Mouse (Mus musculus) midbrain, postnatal 0 days (tissue): ENCODE measurements around the gene Wscd2. TPM values are rescaled to one million over a fixed set of nuclear protein-coding genes. Genes with fewer than 3 reads are reported as not detected.

Source experiments
- ATAC-seq: fragments of 200-750 bp; cut with Nextera tagmentation; 2 replicates; pipeline ENCODE4 v1.8.0; 2017; ENCODE audit warnings: moderate number of reproducible peaks, mild to moderate bottlenecking, moderate TSS enrichment, moderate library complexity; ENCODE audit not compliant: low FRiP score
- DNase-seq: peaks from one replicate; pipeline ENCODE4 v3.0.0-alpha.2; 2015; ENCODE audit warnings: low spot score
- H3K27ac ChIP-seq: fragments of 300-500 bp; sonication (generic); 2 replicates; pipeline ENCODE4 v1.5.1; 2014; ENCODE audit warnings: low read depth, mild to moderate bottlenecking, low read length, mixed read lengths
- H3K27me3 ChIP-seq: fragments of 300-500 bp; sonication (generic); 2 replicates; pipeline ENCODE4 v1.6.1; 2014; ENCODE audit warnings: low read length, control low read depth, mixed read lengths; ENCODE audit not compliant: insufficient read depth
- H3K36me3 ChIP-seq: fragments of 300-500 bp; sonication (generic); 2 replicates; pipeline ENCODE4 v1.6.1; 2014; ENCODE audit warnings: low read length, control low read depth, mixed read lengths; ENCODE audit not compliant: insufficient read depth
- H3K4me1 ChIP-seq: fragments of 300-500 bp; sonication (generic); 2 replicates; pipeline ENCODE4 v1.6.1; 2014; ENCODE audit warnings: mild to moderate bottlenecking, control low read depth, antibody characterized with exemption, low read length, mixed read lengths; ENCODE audit not compliant: insufficient read depth
- H3K4me2 ChIP-seq: fragments of 300-500 bp; sonication (generic); 2 replicates; pipeline ENCODE4 v1.6.1; 2014; ENCODE audit warnings: low read depth, mild to moderate bottlenecking, low read length, mixed read lengths; ENCODE audit not compliant: poor library complexity, severe bottlenecking
- H3K4me3 ChIP-seq: fragments of 300-500 bp; sonication (generic); 2 replicates; pipeline ENCODE4 v1.5.1; 2014; ENCODE audit warnings: low read depth, mild to moderate bottlenecking, low read length, moderate library complexity
- H3K9ac ChIP-seq: fragments of 300-500 bp; sonication (generic); replicated peaks from 2 replicates; pipeline ENCODE4 v1.6.1; 2014; ENCODE audit warnings: mild to moderate bottlenecking, low read length, moderate library complexity, mixed read lengths; ENCODE audit not compliant: poor library complexity, severe bottlenecking
- H3K9me3 ChIP-seq: fragments of 300-500 bp; sonication (generic); 2 replicates; pipeline ENCODE4 v1.6.1; 2016; ENCODE audit warnings: low read length, control low read depth
- CTCF ChIP-seq: IDR thresholded peaks from 2 replicates; pipeline ENCODE4 v1.5.1; 2016; ENCODE audit warnings: antibody characterized with exemption, mild to moderate bottlenecking
- WGBS: fragments of 180-500 bp; shearing (Covaris S2); extraction: QIAGEN DNeasy Blood & Tissue Kit; methylation state at CpG from one replicate; pipeline ENCODE4 v1.1.7; 2014; 5-methylcytosine and 5-hydroxymethylcytosine counted together
- polyA plus RNA-seq: library from polyadenylated mRNA; unstranded; fragments of >200 nt; fragmentation: Nextera tagmentation; extraction: Ambion mirVana; gene quantifications from 2 replicates; pipeline ENCODE4 v1.2.1, GENCODE M21; 2015
- total RNA-seq: library from RNA; depleted of rRNA; stranded (reverse); fragments of >200 nt; gene quantifications from 2 replicates; pipeline ENCODE4 v1.2.3, GENCODE M21; 2014; rRNA removed

Wscd2 gene
- total RNA-seq (26.4 and 28.8 TPM in 2 replicates), polyA plus RNA-seq (11.7 and 13.2 TPM in 2 replicates)

DNA sequence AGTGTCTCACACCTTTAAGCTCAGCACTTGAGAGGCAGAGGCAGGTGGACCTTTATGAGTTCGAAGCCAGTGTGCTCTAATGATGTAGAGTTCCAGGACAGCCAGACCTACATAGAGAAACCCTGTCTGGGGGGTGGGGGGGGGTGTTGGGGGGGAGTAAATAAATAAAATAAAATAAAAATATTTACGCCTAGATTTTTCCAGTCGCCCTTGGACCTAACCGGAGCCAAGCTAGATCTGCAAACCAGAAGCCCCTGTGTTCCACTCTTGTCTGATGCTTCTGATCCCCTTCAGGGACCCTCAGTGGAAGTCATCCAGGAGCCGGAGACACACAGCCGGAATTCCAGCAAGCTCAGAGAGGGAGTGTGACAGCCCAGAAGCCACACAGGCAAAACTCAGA, at the start of gene Wscd2:
Wscd2 (plus strand) TSS at position 301 of the 400 bp plus-strand sequence.
- peak within 1 kb of the TSS; percentile 77 for H3K9ac ChIP-seq
- DNase-seq (no peak), ATAC-seq (no peak)
- H3K4me2 ChIP-seq: peak within 1 kb of the TSS; percentile 85
- no peaks in the 10 kb centered on the region for H3K36me3 ChIP-seq
- peak within 1 kb of the TSS; percentile 67 for H3K27ac ChIP-seq
- H3K9me3 ChIP-seq: no peaks in the 10 kb centered on the region
- no peak for TF ChIP-seq CTCF
- WGBS: 54% methylated on average over 6 of the region's 6 CpGs
- H3K4me1 ChIP-seq: peaks cover 8% of the 10 kb centered on the region; the same call in 1 of the 2 replicates
- H3K4me3 ChIP-seq: peak within 1 kb of the TSS; percentile 66
- H3K27me3 ChIP-seq: no peaks in the 10 kb centered on the region; the same call in 1 of the 2 replicates

DNA sequence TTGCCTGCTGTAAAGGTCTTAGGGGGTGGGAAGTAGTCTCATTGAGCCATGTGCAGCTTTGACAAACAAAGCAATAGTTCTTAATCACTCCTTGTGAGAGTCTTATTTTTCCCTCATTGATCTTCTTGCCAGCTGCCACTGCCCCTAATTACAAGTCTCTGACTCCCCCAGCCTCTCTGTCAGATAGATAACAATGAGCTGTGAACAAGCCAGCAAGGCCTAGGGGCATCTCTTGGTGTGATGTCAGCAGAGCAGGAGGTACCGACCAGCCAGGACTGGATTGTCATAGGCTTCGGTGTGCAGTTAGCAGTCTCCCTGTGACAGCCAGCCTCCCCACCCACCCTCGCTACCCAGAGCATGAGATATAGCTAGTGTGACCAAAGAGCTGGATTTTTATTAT, 48.0 kb upstream of the Wscd2 start:
- H3K36me3 ChIP-seq: no peaks in the 10 kb centered on the region
- H3K9ac ChIP-seq: peak overlapping the region; percentile 29; the same call in 1 of the 2 replicates
- WGBS: 43% methylated on average over 3 of the region's 3 CpGs
- H3K4me2 ChIP-seq: no peak overlapping the region
- H3K4me3 ChIP-seq: no peak overlapping the region
- no peak overlapping the region; the same call in 1 of the 2 replicates for H3K27ac ChIP-seq
- 0 out of 2 replicates have a peak, but pooled peaks have one; percentile 65 for ATAC-seq
- H3K9me3 ChIP-seq: no peaks in the 10 kb centered on the region
- H3K27me3 ChIP-seq: no peaks in the 10 kb centered on the region
- no peaks in the 10 kb centered on the region; the same call in 1 of the 2 replicates for H3K4me1 ChIP-seq
- no peak for DNase-seq
- no peak for TF ChIP-seq CTCF

DNA sequence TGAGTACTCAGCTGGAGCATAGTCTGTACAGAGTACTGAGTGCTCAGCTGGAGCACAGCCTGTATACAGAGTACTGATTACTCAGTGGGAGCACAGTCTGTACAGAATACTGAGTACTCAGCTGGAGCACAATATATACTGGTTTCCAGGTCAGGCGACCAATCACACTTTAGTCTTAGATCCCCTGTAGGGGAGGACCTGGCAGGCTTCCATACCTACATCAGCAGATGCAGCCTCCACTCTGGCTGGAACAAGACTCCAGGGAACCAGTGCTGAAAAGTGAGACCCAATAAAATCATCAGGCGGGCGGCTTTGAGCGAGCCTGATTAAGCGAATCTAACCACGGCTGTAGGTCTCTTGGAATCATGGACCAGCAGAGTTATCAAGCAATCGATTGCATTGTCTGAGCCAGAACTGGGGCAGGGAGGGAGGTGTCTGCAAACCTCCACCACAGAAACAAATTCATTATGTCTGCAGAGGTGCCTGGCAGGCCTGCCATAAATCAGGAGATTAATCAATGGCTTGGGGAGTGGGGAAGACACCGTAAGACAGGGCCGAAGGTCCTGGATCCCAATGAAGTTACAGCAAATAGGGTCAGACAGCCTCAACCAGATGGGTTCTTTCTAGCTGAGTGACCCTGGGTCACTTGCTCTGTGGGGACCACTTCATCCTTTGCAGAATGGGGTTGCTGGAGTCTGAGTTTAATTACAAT, 42.0 kb upstream of the Wscd2 start:
- H3K27me3 ChIP-seq: no peaks in the 10 kb centered on the region
- H3K36me3 ChIP-seq: no peaks in the 10 kb centered on the region
- peaks cover 8% of the 10 kb centered on the region for H3K4me1 ChIP-seq
- H3K9me3 ChIP-seq: no peaks in the 10 kb centered on the region
- ATAC-seq (no peak), DNase-seq (peak; percentile 76)
- whole genome bisulfite sequencing: 54% methylated on average over 9 of the region's 9 CpGs
- TF ChIP-seq CTCF: no peak
- no peak overlapping the region for H3K9ac ChIP-seq
- H3K27ac ChIP-seq: no peak overlapping the region
- H3K4me2 ChIP-seq: no peak overlapping the region
- no peak overlapping the region for H3K4me3 ChIP-seq

DNA sequence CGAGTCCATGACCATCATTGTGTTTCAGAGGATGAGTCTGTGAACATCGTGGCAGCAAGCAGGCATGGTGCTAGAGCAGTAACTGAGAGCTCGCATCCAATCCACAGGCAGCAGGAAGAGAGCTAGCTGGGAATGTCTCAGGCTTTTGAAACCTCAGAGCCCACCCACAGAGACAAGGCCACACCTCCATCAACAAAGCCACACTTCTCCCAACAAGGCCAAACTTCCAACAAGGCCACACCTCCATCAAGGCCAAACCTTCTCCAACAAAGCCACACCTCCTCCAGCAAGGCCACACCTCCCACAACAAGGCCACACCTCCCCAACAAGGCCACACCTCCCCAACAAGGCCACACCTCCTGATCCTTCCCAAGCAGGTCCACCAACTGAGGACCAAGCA, 40.8 kb upstream of the Wscd2 start:
- Histone ChIP-seq H3K36me3 (no peaks in the 10 kb centered on the region), H3K27ac (no peak overlapping the region), H3K4me1 (peaks cover 10% of the 10 kb centered on the region), H3K4me3 (no peak overlapping the region), H3K4me2 (no peak overlapping the region), H3K9me3 (no peaks in the 10 kb centered on the region), H3K27me3 (no peaks in the 10 kb centered on the region), H3K9ac (no peak overlapping the region)
- TF ChIP-seq CTCF: no peak
- WGBS: 90% methylated on average over 3 of the region's 3 CpGs
- DNase-seq: no peak
- ATAC-seq: no peak

DNA sequence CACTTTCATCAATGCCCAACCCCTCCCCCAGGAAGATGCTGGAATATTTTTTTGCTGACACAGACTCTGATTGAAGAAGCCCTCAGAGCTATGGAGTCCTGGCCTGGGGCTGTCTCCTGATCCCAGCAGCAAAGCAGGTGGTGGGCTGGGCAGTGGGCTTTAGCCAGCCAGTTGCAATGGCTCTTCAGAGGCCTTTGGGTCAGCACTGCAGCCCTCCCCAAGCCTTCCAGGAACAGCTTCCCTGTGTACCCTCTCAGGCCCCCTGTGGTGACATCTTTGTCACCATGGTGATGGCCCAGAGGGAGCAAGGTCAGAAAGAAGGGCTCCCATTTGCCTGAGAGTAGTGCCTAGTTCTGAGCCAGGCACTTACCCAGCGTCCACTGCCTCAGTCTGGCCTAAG, 37.4 kb upstream of the Wscd2 start:
- Histone ChIP-seq H3K4me2 (no peak overlapping the region), H3K27ac (no peak overlapping the region), H3K4me3 (no peak overlapping the region), H3K4me1 (peaks cover 10% of the 10 kb centered on the region; the same call in 1 of the 2 replicates), H3K9me3 (no peaks in the 10 kb centered on the region), H3K27me3 (no peaks in the 10 kb centered on the region), H3K9ac (no peak overlapping the region), H3K36me3 (no peaks in the 10 kb centered on the region)
- ATAC-seq (no peak), DNase-seq (no peak)
- WGBS: 6% methylated on average over 1 of the region's 1 CpGs
- no peak for TF ChIP-seq CTCF

DNA sequence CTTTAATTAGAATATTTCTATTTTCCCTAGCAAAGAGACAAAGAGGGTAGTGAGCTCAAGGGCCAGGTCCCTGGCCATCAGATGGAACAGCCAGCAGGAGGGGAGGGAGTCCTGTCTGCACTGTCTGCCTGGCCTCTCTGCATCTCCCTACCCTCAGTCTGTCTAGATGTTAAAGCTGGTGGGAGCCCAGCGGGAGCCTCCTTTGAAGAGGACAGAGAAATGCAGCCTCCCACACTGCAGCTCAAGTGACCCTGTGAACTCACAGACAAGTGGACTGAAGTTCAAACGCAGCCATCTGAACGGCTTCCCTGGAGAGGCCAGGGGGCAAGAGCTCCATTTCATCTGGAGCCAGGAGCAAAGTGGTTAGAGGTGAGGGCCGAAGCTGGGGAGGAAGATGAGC, 36.8 kb upstream of the Wscd2 start:
- Histone ChIP-seq H3K4me1 (peaks cover 9% of the 10 kb centered on the region; the same call in 1 of the 2 replicates), H3K4me2 (no peak overlapping the region), H3K9ac (0 out of 2 replicates have a peak overlapping the region, but pooled peaks have one; percentile 8), H3K4me3 (no peak overlapping the region), H3K27ac (no peak overlapping the region), H3K9me3 (no peaks in the 10 kb centered on the region), H3K36me3 (no peaks in the 10 kb centered on the region), H3K27me3 (no peaks in the 10 kb centered on the region)
- no peak for DNase-seq
- ATAC-seq: no peak
- 10% methylated on average over 4 of the region's 4 CpGs for WGBS
- TF ChIP-seq CTCF: no peak
